Mouse (Mus musculus) thymus, adult 2 months (tissue): ENCODE data around the gene Tspo2. TPM values are rescaled to one million over a fixed set of nuclear protein-coding genes. Genes with fewer than 3 reads are reported as not detected.

Experiments used
- DNase-seq: peaks from one replicate; pipeline ENCODE4 v3.0.0; 2021
- H3K27ac ChIP-seq: fragments of 200-500 bp; 2 replicates; pipeline ENCODE4 v1.5.1; 2012; ENCODE audit warnings: low read length, control low read depth; ENCODE audit not compliant: control insufficient read depth, insufficient read depth
- H3K27me3 ChIP-seq: fragments of 200-500 bp; 2 replicates; pipeline ENCODE4 v1.6.1; 2012; ENCODE audit warnings: mild to moderate bottlenecking, low read length, moderate library complexity, mixed read lengths; ENCODE audit not compliant: control insufficient read depth, insufficient read depth
- H3K36me3 ChIP-seq: fragments of 200-500 bp; 2 replicates; pipeline ENCODE4 v1.6.1; 2012; ENCODE audit warnings: mild to moderate bottlenecking, low read length, moderate library complexity; ENCODE audit not compliant: control insufficient read depth, insufficient read depth
- H3K4me1 ChIP-seq: fragments of 200-500 bp; replicated peaks from 2 replicates; pipeline ENCODE4 v1.6.1; 2012; ENCODE audit warnings: low read length; ENCODE audit not compliant: control insufficient read depth, insufficient read depth
- H3K4me3 ChIP-seq: fragments of 200-500 bp; 2 replicates; pipeline ENCODE4 v1.5.1; 2012; ENCODE audit warnings: mild to moderate bottlenecking, low read length, control low read depth, moderate library complexity; ENCODE audit not compliant: control insufficient read depth, insufficient read depth
- CTCF ChIP-seq: fragments of 200-500 bp; IDR thresholded peaks from 2 replicates; pipeline ENCODE4 v1.5.1; 2012; ENCODE audit warnings: mild to moderate bottlenecking, control low read depth, low read length, moderate library complexity, borderline replicate concordance; ENCODE audit not compliant: control insufficient read depth, poor library complexity, insufficient read depth; ENCODE audit errors: extremely low read depth
- POLR2A ChIP-seq: fragments of 200-500 bp; IDR thresholded peaks from 2 replicates; pipeline ENCODE4 v1.6.1; 2012; ENCODE audit warnings: mild to moderate bottlenecking, low read length, control low read depth, moderate library complexity; ENCODE audit not compliant: control insufficient read depth, poor library complexity, insufficient read depth; ENCODE audit errors: extremely low read depth
- WGBS: fragments of 180-500 bp; shearing (Covaris S2); methylation state at CpG from one replicate; pipeline ENCODE4 v1.1.7; 2018; 5-methylcytosine and 5-hydroxymethylcytosine counted together
- polyA plus RNA-seq: library from polyadenylated mRNA; depleted of rRNA; stranded (reverse); fragments of >200 nt; gene quantifications from 2 replicates; pipeline ENCODE4 v1.2.3, GENCODE M21; 2012

Tspo2 gene
- polyA plus RNA-seq, 1 experiment: 0.22 TPM

- H3K36me3 ChIP-seq: no peaks in the 10 kb centered on the region
- 0 out of 2 replicates have a peak overlapping the region, but pooled peaks have one; percentile 5 for H3K4me3 ChIP-seq
- WGBS: 78% methylated on average over 22 of the region's 22 CpGs
- H3K4me1 ChIP-seq: peaks cover 30% of the 10 kb centered on the region
- no peaks in the 10 kb centered on the region for H3K27me3 ChIP-seq
- no peak for TF ChIP-seq CTCF
- TF ChIP-seq POLR2A: no peak
- H3K27ac ChIP-seq: peak overlapping the region; percentile 69
- DNase-seq: peak; percentile 27
Measured at GRCm38 (mm10) chr17:48466769-48467394, 15.6 kb upstream of the Tspo2 start.

GRCm38 (mm10) chr17:48463391-48463790 is 12.1 kb upstream of the Tspo2 start:
- Histone ChIP-seq H3K4me3 (0 out of 2 replicates have a peak overlapping the region, but pooled peaks have one; percentile 13), H3K27ac (peak overlapping the region; percentile 21; the same call in 1 of the 2 replicates), H3K36me3 (no peaks in the 10 kb centered on the region), H3K27me3 (no peaks in the 10 kb centered on the region), H3K4me1 (peaks cover 40% of the 10 kb centered on the region)
- WGBS: 95% methylated on average over 4 of the region's 4 CpGs
- DNase-seq: peak; percentile 11
- TF ChIP-seq POLR2A (no peak), CTCF (no peak)

- WGBS: 20% methylated on average over 13 of the region's 13 CpGs
- peak overlapping the region; percentile 75 for H3K27ac ChIP-seq
- TF ChIP-seq POLR2A: peak; percentile 44
- TF ChIP-seq CTCF: no peak
Measured at GRCm38 (mm10) chr17:48462096-48462495, 10.8 kb upstream of the Tspo2 start.

GRCm38 (mm10) chr17:48457971-48458653 is 6.8 kb upstream of the Tspo2 start:
- no peak overlapping the region for H3K4me3 ChIP-seq
- WGBS: 37% methylated on average over 13 of the region's 13 CpGs
- no peak for TF ChIP-seq CTCF
- TF ChIP-seq POLR2A: no peak
- no peak for DNase-seq
- H3K36me3 ChIP-seq: no peaks in the 10 kb centered on the region
- H3K4me1 ChIP-seq: peaks cover 24% of the 10 kb centered on the region
- H3K27ac ChIP-seq: no peak overlapping the region
- no peaks in the 10 kb centered on the region for H3K27me3 ChIP-seq

More at GRCm38 (mm10) chr17:48462096-48462495, 10.8 kb upstream of the Tspo2 start:
- H3K27me3 ChIP-seq: no peaks in the 10 kb centered on the region
- H3K36me3 ChIP-seq: no peaks in the 10 kb centered on the region
- DNase-seq: peak; percentile 77
- H3K4me3 ChIP-seq: peak overlapping the region; percentile 51
- peaks cover 43% of the 10 kb centered on the region for H3K4me1 ChIP-seq

- Histone ChIP-seq H3K4me3 (no peak overlapping the region), H3K36me3 (no peaks in the 10 kb centered on the region), H3K4me1 (peaks cover 6% of the 10 kb centered on the region; the same call in 1 of the 2 replicates), H3K27me3 (no peaks in the 10 kb centered on the region), H3K27ac (no peak overlapping the region)
- WGBS: 90% methylated on average over 2 of the region's 2 CpGs
- TF ChIP-seq POLR2A (no peak), CTCF (no peak)
- no peak for DNase-seq
Measured at GRCm38 (mm10) chr17:48455955-48456354, 4.6 kb upstream of the Tspo2 start.

- 82% methylated on average over 11 of the region's 11 CpGs for WGBS
- H3K27ac ChIP-seq: no peak within 1 kb of the TSS
- H3K27me3 ChIP-seq: no peaks in the 10 kb centered on the region
- no peak within 1 kb of the TSS for H3K4me3 ChIP-seq
- H3K36me3 ChIP-seq: no peaks in the 10 kb centered on the region
- 0 out of 2 replicates have a peak, but pooled peaks cover 3% of the 10 kb centered on the region for H3K4me1 ChIP-seq
- no peak for TF ChIP-seq CTCF
- no peak for TF ChIP-seq POLR2A
- no peak for DNase-seq
Measured at GRCm38 (mm10) chr17:48454688-48455087, 3.4 kb upstream of the Tspo2 start, which contains the start of gene Unc5cl. TSS of gene Unc5cl (plus strand) at chr17:48454901.

- no peak for TF ChIP-seq POLR2A
- no peak for TF ChIP-seq CTCF
- Histone ChIP-seq H3K4me1 (0 out of 2 replicates have a peak, but pooled peaks cover 3% of the 10 kb centered on the region), H3K27me3 (no peaks in the 10 kb centered on the region), H3K27ac (no peak overlapping the region), H3K4me3 (no peak overlapping the region), H3K36me3 (no peaks in the 10 kb centered on the region)
- 92% methylated on average over 7 of the region's 7 CpGs for WGBS
- no peak for DNase-seq
Measured at GRCm38 (mm10) chr17:48454190-48454589, 2.9 kb upstream of the Tspo2 start.
